Mouse (Mus musculus) ES-E14 (cell line): Measurements from ENCODE around the gene Tvp23a.

ENCODE experiments used
- CHD2 ChIP-seq: IDR thresholded peaks from 2 replicates; pipeline ENCODE4 v1.6.1; 2014; ENCODE audit warnings: mild to moderate bottlenecking, low read depth, low read length, inconsistent platforms
- MAFK ChIP-seq: IDR thresholded peaks from 2 replicates; pipeline ENCODE4 v1.6.1; 2014; ENCODE audit warnings: mild to moderate bottlenecking, low read depth, low read length, inconsistent platforms; ENCODE audit not compliant: insufficient read depth
- ZC3H11A ChIP-seq: IDR thresholded peaks from 2 replicates; pipeline ENCODE4 v1.6.1; 2012; ENCODE audit warnings: low read depth, mild to moderate bottlenecking, inconsistent platforms, low read length, borderline replicate concordance
- ZNF384 ChIP-seq: IDR thresholded peaks from 2 replicates; pipeline ENCODE4 v1.6.1; 2012; ENCODE audit warnings: low read depth, low read length, inconsistent platforms

DNA sequence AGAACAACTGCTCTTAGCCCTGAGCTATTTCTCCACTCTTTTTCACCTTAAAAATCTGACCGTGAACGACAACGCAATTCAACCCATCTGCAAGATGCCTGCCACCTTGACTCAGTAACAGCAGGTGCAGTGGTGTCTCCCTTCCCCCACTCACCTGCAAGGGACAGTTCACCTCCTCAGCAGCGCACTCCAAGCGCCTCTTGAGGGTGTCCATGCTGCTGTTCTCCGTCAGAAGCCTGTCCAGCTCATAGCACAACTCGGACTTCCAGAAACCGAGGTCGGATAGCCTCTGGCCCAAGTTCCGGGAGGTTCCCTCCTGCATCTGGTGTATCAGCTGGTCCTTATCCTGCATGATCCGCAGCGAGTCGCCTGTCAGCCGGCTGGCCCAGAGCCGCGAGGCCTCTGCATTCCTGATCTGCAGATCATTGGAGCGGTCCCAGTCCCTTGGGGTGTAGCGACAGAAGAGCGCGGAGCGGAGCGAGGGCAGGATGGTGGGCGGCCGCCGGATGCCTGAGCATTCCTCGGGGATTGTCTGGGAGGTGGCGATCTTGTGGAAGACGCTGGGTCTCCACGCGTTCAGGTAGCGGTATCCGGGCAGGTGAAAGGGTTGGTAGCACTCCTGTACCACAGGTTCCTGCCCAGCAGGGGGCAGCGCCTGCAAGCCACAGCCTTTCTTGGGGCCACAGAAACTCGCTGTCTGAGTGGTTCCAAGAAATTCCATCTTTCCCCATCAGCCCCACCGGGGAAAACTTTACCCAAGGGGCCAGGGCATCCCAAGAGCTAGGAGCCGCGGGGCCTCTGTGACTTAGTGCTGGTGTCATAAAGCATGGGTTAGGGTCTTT lies 52.2 kb downstream of the Tvp23a start, which contains the start of gene Tekt5:
- TF ChIP-seq CHD2: no peak
- no peak for TF ChIP-seq ZNF384
- TF ChIP-seq ZC3H11A: no peak
- no peak for TF ChIP-seq MAFK
